8 mouse cellular contexts compared by ENCODE assay signal in the genomic region with DNA sequence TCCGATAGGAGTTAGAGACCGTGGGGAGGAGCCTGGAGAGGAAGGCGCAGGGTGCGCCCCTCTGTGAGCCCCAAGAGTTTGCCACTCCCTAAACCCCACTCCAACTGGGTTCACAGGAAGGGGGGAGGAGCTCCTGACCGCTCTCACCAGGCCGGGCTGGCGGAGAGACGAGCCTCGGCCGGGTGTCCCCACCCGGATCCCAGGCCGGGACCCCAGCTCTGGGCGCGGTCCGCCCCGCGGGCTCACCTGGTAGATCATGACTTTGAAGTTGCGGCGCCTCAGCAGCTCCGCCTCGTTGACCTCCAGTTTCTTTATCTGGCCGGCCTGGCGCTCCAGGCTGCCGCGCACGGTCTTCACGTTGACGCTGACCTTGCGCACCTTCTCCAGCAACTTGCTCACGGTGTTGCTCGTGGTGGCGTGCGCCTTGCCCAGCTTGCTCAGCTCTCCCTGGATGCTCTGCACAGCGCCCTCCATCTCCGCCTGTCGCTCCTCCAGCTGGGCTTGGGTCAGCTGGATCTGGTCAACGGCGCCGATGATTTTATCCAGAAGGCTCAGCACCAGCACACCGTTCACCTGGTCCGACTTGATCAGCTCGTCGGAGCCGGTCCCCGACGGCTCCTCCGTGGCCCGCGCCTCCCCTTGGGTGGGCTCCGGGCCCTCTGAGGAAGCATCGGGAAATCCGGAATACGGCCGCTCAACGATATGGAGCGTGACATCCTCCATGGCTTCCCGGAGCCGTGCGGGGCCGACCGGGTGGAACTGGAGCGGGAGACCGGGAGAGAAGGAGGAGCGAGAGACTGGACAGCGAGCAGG. TPM values are rescaled to one million over a fixed set of nuclear protein-coding genes. Genes with fewer than 3 reads are reported as not detected.
A peak's percentile ranks its signal among the peaks of the same experiment; 100 is the strongest.
DNase-seq lines count a peak whose midpoint lies in the region; ATAC-seq and TF ChIP-seq lines count a peak whose summit lies in the region.

No protein-coding gene starts in this region.

- peak overlapping the region; percentile 88 for H3K4me2 ChIP-seq in embryonic facial prominence, embryonic 13.5 days
- H3K4me2 ChIP-seq in heart, embryonic 12.5 days = peak overlapping the region; percentile 78
- peak overlapping the region; percentile 72 for H3K4me2 ChIP-seq in kidney, embryonic 15.5 days

- peak; percentile 48; the same call in 1 of the 2 replicates for ATAC-seq in embryonic facial prominence, embryonic 13.5 days (ENCODE audit: insufficient number of reproducible peaks, insufficient read depth, low FRiP score, low TSS enrichment, low read depth)
- ATAC-seq in heart, embryonic 12.5 days (ENCODE audit: insufficient number of reproducible peaks, low FRiP score) = peak; percentile 51
- ATAC-seq in kidney, embryonic 15.5 days (replicated peaks; ENCODE audit: low FRiP score) = peak; percentile 64

- no peak for TF ChIP-seq CTCF in small intestine, adult 2 months (IDR thresholded peaks at IDR 0.05; ENCODE audit: extremely low read depth, insufficient read length, insufficient replicate concordance, low read depth, low read length)

- H3K36me3 ChIP-seq in embryonic facial prominence, embryonic 13.5 days = no peaks in the 10 kb centered on the region
- H3K36me3 ChIP-seq in heart, embryonic 12.5 days = peaks cover 16% of the 10 kb centered on the region
- no peaks in the 10 kb centered on the region for H3K36me3 ChIP-seq in kidney, embryonic 15.5 days
- no peaks in the 10 kb centered on the region for H3K36me3 ChIP-seq in small intestine, adult 2 months (ENCODE audit: control insufficient read depth, insufficient read depth, low read length)

- H3K27me3 ChIP-seq in embryonic facial prominence, embryonic 13.5 days = peaks cover 79% of the 10 kb centered on the region
- H3K27me3 ChIP-seq in heart, embryonic 12.5 days (replicated peaks) = no peaks in the 10 kb centered on the region
- H3K27me3 ChIP-seq in kidney, embryonic 15.5 days = peaks cover 77% of the 10 kb centered on the region
- peaks cover 21% of the 10 kb centered on the region for H3K27me3 ChIP-seq in small intestine, adult 2 months (ENCODE audit: control insufficient read depth, insufficient read depth, low read length)

- no peaks in the 10 kb centered on the region for H3K9me3 ChIP-seq in embryonic facial prominence, embryonic 13.5 days
- no peaks in the 10 kb centered on the region for H3K9me3 ChIP-seq in heart, embryonic 12.5 days (replicated peaks)
- H3K9me3 ChIP-seq in kidney, embryonic 15.5 days (replicated peaks) = no peaks in the 10 kb centered on the region

- peak overlapping the region; percentile 89 for H3K27ac ChIP-seq in embryonic facial prominence, embryonic 13.5 days
- peak overlapping the region; percentile 98 for H3K27ac ChIP-seq in heart, embryonic 12.5 days (ENCODE audit: poor library complexity, severe bottlenecking)
- peak overlapping the region; percentile 88 for H3K27ac ChIP-seq in kidney, embryonic 15.5 days
- H3K27ac ChIP-seq in small intestine, adult 2 months (ENCODE audit: insufficient read depth, low read depth, low read length) = peak overlapping the region; percentile 64

- intact Hi-C loops in left cerebral cortex, postnatal 36 days (cut with DNase I) = no loop called here

- peak overlapping the region; percentile 76 for H3K4me3 ChIP-seq in embryonic facial prominence, embryonic 13.5 days
- peak overlapping the region; percentile 88 for H3K4me3 ChIP-seq in heart, embryonic 12.5 days
- peak overlapping the region; percentile 69 for H3K4me3 ChIP-seq in kidney, embryonic 15.5 days (replicated peaks)
- peak overlapping the region; percentile 66 for H3K4me3 ChIP-seq in small intestine, adult 2 months (ENCODE audit: low read depth, low read length)

- under 1% methylated on average over 65 of the region's 65 CpGs for WGBS in embryonic facial prominence, embryonic 13.5 days
- under 1% methylated on average over 65 of the region's 65 CpGs for WGBS in heart, embryonic 12.5 days
- under 1% methylated on average over 65 of the region's 65 CpGs for WGBS in kidney, embryonic 15.5 days
- WGBS in small intestine, adult 2 months = 2% methylated on average over 65 of the region's 65 CpGs

- no peak for TF ChIP-seq POLR2A in small intestine, adult 2 months (IDR thresholded peaks at IDR 0.05; ENCODE audit: low read depth, low read length)

- DNase-seq in ovary, postnatal 36 days (ENCODE audit: low spot score) = peak; percentile 61
- DNase-seq in ovary, postnatal 14 days (ENCODE audit: low spot score) = no peak
- DNase-seq in lung, postnatal 14 days = peak; percentile 70
- no peak for DNase-seq in left cerebral cortex, postnatal 36 days (ENCODE audit: low spot score in 2 of 2)

- peak overlapping the region; percentile 87 for H3K9ac ChIP-seq in embryonic facial prominence, embryonic 13.5 days
- H3K9ac ChIP-seq in heart, embryonic 12.5 days = peak overlapping the region; percentile 94
- H3K9ac ChIP-seq in kidney, embryonic 15.5 days = peak overlapping the region; percentile 69

- peaks cover 51% of the 10 kb centered on the region for H3K4me1 ChIP-seq in embryonic facial prominence, embryonic 13.5 days
- peaks cover 50% of the 10 kb centered on the region for H3K4me1 ChIP-seq in heart, embryonic 12.5 days (replicated peaks)
- peaks cover 42% of the 10 kb centered on the region for H3K4me1 ChIP-seq in kidney, embryonic 15.5 days
- H3K4me1 ChIP-seq in small intestine, adult 2 months (ENCODE audit: control insufficient read depth, insufficient read depth, insufficient read length, low read length) = peaks cover 6% of the 10 kb centered on the region

RNA-seq across cellular contexts. Expression of a gene that starts 0.7 kb away (rescaled TPM):
- 152 and 169 TPM in 2 replicates for polyA plus RNA-seq in embryonic facial prominence, embryonic 13.5 days (2015; fragmentation: Nextera tagmentation; extraction: Ambion mirVana)
- 342 and 348 TPM in 2 replicates for polyA plus RNA-seq in heart, embryonic 12.5 days (2016; fragmentation: Nextera tagmentation; extraction: Ambion mirVana)
- polyA plus RNA-seq in kidney, embryonic 15.5 days (2015; fragmentation: Nextera tagmentation; extraction: Ambion mirVana) = 131 and 150 TPM in 2 replicates
- polyA plus RNA-seq in small intestine, adult 2 months (2012; rRNA removed) = 27.4 and 42.8 TPM in 2 replicates
- 10 to 100 TPM; 17.4 to 20.4 TPM for total RNA-seq in left cerebral cortex, postnatal 36 days (2021)

RNA-seq across cellular contexts. Expression of a gene that starts 30.6 kb away (rescaled TPM):
- polyA plus RNA-seq in embryonic facial prominence, embryonic 13.5 days (2015; fragmentation: Nextera tagmentation; extraction: Ambion mirVana) = 40.7 and 48.3 TPM in 2 replicates
- 60.0 and 63.2 TPM in 2 replicates for polyA plus RNA-seq in heart, embryonic 12.5 days (2016; fragmentation: Nextera tagmentation; extraction: Ambion mirVana)
- 44.8 and 45.1 TPM in 2 replicates for polyA plus RNA-seq in kidney, embryonic 15.5 days (2015; fragmentation: Nextera tagmentation; extraction: Ambion mirVana)
- polyA plus RNA-seq in small intestine, adult 2 months (2012; rRNA removed) = 55.2 and 106 TPM in 2 replicates
- total RNA-seq in left cerebral cortex, postnatal 36 days (2021) = 10 to 100 TPM; 29.6 to 44.7 TPM

RNA-seq across cellular contexts. Expression of a gene that starts 39.3 kb away (rescaled TPM):
- polyA plus RNA-seq in embryonic facial prominence, embryonic 13.5 days (2015; fragmentation: Nextera tagmentation; extraction: Ambion mirVana) = 33.2 and 38.8 TPM in 2 replicates
- polyA plus RNA-seq in heart, embryonic 12.5 days (2016; fragmentation: Nextera tagmentation; extraction: Ambion mirVana) = 70.0 and 71.4 TPM in 2 replicates
- polyA plus RNA-seq in kidney, embryonic 15.5 days (2015; fragmentation: Nextera tagmentation; extraction: Ambion mirVana) = 36.1 and 46.0 TPM in 2 replicates
- polyA plus RNA-seq in small intestine, adult 2 months (2012; rRNA removed) = 43.5 and 69.5 TPM in 2 replicates
- 100 to 1,000 TPM; 439 to 446 TPM for total RNA-seq in left cerebral cortex, postnatal 36 days (2021)

Comparison
In these comparisons a context has a peak if more than half of its experiments do, and no peak if none do; other contexts are left out.
1. DNase-seq: peak in ovary, postnatal 36 days (single experiment) and lung, postnatal 14 days (single experiment); none in ovary, postnatal 14 days (single experiment) and left cerebral cortex, postnatal 36 days (0 of 2).
2. Peak in every context shown above with its lines, with median percentiles within 50 percentile points of each other: ATAC-seq, H3K27ac ChIP-seq, H3K4me2 ChIP-seq, H3K4me3 ChIP-seq and H3K9ac ChIP-seq.